Mouse (Mus musculus) lung, postnatal 14 days (tissue): Measurements from ENCODE around the gene Vav2.
A peak's percentile ranks its signal among the peaks of the same experiment; 100 is the strongest.

ENCODE experiments used
- DNase-seq: peaks from one replicate; pipeline ENCODE4 v3.0.0; 2021

Vav2 gene

DNA sequence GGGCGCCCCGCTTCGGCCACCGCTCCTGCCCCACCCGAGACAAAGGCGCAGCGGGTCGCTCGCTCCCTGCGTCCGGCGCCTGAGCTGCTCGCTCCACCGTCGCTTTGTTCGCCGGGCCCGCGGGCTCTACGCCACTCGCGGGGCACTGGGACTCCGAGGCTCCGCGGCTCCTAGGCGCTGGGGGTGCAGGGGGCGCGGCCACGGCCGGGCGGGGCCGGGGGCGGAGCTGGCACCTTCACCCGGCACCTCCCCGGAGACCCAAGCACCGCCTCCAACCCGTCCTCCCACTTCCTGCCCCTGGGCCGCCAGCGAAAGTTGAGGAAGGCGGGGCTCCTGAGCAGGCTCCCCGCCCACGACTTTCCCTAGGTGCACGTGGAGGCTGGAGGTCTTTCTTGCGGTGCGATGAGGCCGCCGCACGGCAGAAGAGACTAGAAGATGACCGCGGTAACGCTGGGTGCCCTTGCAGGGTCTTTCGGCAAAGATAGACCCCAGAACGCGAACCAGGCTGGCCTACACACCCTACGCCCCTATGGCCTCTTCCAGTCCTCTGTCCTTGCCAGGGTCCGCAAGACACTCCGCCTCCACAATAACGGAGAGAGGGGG is at the start of gene Vav2:
Gene Vav2, minus strand, starts transcription at position 179 of the 603 bp plus-strand sequence.
- peak; percentile 93 for DNase-seq

- peak; percentile 92 for DNase-seq
These were observed 48.9 kb upstream of the Vav2 start for GRCm38 (mm10) chr2:27475495-27476302.

DNA sequence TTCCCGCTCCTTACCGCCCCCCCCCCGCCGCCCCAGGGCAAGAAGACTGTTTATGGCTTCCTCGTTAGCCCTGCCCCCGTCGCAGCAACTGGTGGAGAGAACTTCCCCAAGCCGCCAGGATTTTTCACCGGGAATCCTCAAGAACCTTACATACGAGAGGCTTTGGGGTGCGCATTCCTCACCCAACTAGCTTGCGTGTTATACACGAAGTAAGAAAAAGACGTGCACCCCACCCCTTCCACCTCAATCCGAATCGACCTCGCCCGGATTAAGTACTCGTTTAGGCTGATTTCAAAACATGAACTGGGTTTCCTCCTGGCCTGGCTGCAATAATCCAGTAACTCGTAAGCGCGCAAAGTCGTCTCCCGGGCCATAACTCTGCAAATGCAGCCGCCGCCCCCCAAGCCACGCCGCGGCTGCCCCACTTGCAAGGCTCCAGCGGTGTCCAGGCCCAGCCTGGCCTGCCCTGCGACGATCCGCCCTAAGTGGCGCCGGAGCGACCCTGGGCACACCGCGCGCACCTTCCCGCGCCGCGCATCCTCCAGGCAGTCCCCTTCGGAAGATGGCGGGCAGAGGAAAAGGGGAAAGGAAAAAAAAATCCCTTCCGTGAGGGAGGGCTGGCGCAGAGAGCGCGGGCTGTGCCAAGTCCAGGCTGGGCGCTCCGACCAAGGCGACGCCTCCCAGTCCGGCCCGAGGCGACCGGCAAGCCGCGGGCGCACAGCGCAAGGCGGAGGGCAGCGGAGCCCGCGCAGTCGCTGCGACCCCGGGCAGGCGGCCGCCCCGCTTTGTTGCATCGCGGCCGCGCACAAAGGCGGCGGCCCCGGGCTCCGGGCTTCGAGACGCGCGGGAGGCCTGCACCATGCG is 48.0 kb upstream of the Vav2 start:
- peak; percentile 43 for DNase-seq

GRCm38 (mm10) chr2:27473911-27474310 is 47.1 kb upstream of the Vav2 start:
- DNase-seq = no peak

GRCm38 (mm10) chr2:27473061-27473765 is 46.4 kb upstream of the Vav2 start:
- no peak for DNase-seq

- no peak for DNase-seq
These were observed 44.3 kb upstream of the Vav2 start for GRCm38 (mm10) chr2:27471170-27471584.

DNA sequence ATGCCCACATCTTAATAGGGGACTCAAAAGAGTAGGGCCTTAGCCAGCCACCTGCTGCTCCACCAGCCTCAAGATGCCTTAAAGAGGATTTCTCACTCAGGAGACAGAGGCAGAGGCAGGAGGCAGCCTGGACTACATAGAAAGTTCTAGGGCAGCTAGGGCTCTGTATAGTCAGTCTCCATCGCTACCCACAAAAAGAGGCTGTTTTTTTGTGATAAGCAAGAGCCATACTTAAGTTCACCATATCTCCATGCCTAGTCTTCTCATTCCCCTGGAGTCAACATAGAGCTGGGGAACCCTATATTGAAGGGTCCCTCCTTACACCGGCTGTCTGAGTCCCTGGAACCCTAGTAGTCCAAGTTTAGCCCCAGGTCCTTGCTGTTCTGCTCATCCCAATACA is 43.7 kb upstream of the Vav2 start:
- no peak for DNase-seq

DNA sequence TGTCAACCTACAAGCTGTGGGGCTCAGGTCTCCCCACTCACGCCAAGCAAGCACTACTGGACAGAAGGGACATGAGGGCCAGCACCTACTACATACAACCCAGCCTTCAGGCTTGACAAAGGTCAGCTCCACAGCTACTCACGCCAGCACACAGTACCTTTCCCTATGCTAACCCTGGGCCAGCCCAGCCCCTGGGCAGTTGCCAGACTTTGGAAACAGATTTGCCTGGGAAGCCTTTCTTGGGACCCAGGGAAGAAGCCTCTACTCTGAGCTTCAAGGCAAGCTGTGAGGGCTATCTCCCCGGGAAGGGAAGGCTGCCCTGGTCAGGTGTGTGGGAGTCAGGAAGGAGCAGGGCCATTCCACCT is 43.1 kb upstream of the Vav2 start:
- no peak for DNase-seq

DNA sequence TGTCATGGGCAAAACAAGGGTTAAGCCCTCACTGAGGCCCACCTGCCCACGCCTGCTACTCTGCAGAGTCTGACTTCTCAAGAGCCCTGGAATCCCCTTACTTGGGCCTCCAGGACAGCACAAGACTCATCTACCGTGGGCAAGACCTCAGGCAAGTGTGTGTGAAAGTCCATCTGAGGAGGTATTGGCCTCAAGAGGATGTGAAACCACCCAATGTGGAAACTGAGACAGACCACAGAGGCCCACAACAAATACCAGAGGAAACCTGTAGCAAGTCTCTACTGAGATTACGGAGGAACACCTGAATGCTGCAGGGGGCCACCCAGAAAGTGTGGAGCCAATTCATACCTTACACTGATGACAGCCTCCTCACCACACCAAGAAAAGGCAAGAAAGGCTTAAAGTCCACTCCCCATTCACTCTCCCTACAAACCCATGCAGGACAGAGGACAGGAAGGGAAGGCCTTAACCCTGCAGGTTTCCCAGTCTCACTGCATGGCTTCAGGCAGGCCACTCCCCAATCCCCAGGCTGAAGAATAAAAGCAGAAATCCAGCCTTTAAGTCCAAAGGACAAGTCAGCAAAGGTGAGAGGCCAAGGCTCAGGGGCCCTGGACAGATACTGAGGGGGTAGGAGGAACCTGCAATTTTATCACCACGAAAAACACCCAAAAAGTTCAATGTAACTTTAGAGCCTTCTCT is 42.6 kb upstream of the Vav2 start:
- no peak for DNase-seq

DNA sequence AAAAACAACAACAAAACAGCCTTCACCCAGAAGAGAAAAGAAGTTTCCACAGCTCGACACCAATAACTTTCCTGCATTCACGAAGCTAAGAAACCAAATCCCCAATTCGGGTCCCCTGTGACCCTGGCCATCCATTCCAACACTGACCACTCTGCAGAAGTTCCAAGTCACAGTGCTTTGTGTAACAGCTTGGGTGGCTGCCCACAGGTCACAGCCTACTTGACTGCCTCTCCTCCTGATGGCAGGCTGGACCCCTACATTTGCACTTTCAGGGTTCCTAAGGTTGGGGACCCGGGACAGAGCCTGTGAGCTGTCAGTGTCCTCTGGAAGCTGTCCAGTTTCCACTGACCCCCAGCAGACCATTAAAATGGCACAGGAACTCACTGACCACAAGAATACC is 36.1 kb upstream of the Vav2 start:
- no peak for DNase-seq

DNA sequence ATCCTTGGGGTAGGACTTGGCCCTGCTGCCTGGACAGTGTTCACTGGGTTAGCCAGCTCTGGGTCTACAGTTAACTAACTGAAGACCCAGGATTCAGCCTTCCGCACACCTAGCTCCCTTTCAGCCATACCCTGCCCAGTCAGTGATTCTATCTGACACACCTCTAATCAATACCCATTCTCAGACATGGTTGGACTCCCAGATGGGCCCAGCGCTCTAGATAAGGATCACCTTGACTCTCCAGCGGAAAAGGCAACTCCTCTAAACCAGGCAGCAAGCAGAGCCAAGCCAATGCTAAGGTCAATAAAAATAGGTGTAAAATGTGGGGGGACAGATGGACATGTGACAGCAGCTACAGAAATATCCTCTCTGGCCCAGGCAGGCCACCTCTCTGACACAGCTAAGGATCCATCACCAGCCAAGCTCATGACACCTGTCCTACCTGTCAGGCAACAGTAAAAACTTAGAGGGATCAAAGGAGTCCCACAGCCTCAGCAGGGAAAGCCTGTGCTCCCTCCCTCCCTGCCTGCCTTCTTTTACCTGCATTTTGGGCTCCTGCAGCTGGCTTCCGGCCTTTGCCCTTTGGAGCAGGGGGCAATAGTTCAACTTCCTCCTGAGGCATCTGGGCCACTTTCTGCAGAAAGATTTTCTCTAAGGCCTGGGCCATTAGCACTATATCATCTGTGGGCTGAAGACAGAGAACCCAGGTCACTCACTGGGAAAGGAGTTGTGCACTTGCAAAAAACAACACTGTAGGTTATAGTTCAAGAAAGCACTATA is 35.2 kb upstream of the Vav2 start:
- DNase-seq = no peak

DNA sequence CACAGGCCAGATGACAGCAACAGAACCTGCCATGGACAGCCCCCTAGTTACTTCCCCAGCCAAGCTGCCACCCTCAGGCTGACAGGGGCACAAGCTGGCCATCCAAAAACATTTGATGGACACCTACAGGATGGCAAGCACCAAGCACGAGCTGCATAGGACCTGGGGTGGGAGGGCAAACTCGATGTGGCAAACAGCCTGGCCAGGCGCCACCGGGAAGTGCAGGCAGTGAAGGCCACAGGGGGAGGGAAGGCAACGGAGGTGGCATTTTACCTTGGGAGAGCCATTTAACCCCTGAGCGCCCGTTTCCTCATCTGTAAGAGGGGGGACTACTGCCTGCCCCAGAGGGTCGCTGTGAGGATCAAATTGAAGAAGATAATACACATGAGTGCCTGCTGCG is 33.8 kb upstream of the Vav2 start:
- no peak for DNase-seq

GRCm38 (mm10) chr2:27460163-27460562 is 33.3 kb upstream of the Vav2 start:
- DNase-seq = no peak

- no peak for DNase-seq
These were observed 32.9 kb upstream of the Vav2 start for GRCm38 (mm10) chr2:27459735-27460134.

DNA sequence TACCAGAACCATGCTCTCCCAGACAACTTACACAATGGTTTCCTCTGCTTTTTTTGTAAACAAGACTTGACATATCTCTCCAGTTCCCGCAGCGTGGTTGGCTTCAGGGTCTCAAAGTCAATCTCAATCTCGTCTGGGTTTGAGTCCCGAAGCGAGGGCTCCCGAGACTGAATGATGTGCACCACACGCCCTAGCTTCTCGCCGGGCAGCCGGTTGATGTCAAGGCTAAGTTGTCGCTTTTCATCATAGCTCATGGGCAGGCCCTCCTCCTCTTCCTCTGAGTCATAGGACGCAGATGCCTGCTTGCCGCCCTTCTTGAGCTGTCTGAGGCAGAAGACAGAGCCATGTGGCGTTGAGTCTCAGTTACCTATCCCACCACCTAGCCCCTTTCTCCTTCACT is 23.4 kb upstream of the Vav2 start:
- no peak for DNase-seq

GRCm38 (mm10) chr2:27447782-27448181 is 20.9 kb upstream of the Vav2 start:
- DNase-seq = no peak

- no peak for DNase-seq
These were observed 20.0 kb upstream of the Vav2 start for GRCm38 (mm10) chr2:27446812-27447211.

- no peak for DNase-seq
These were observed 19.1 kb upstream of the Vav2 start for GRCm38 (mm10) chr2:27445910-27446309.

DNA sequence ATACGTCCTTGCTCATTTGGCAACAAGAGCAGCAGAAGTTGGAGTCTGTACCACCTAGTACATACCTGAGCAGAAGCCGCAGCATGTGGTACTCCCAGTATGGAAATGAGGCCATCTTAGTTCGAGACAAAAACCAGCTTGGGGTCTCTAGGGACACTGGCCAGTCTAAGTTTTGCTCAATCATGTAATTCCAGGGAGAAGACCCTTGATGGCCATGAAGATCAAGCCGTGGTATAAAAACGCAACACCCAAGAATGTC is 16.5 kb upstream of the Vav2 start:
- DNase-seq = no peak

- no peak for DNase-seq
These were observed 16.0 kb upstream of the Vav2 start for GRCm38 (mm10) chr2:27442708-27443449.
